Mouse (Mus musculus) frontal cortex, adult 2 months (tissue): ENCODE data around the gene Frmd4a. TPM values are rescaled to one million over a fixed set of nuclear protein-coding genes. Genes with fewer than 3 reads are reported as not detected.
"Not testable (repeated sequence)": the region's sequence is repeated elsewhere in the genome, so short reads cannot be mapped to it uniquely, and the experiment has no call there.

Experiments
- DNase-seq, 2 experiments: peaks; one replicate each; pipeline ENCODE4 v3.0.0; 2022; ENCODE audit warnings: low spot score in 1 of 2; ENCODE audit errors: extremely low spot score in 1 of 2
- polyA plus RNA-seq: library from polyadenylated mRNA; depleted of rRNA; stranded (reverse); fragments of >200 nt; gene quantifications from 2 replicates; pipeline ENCODE4 v1.2.3, GENCODE M21; 2012

Gene Frmd4a
- polyA plus RNA-seq, 1 experiment = 39.5 TPM

DNA sequence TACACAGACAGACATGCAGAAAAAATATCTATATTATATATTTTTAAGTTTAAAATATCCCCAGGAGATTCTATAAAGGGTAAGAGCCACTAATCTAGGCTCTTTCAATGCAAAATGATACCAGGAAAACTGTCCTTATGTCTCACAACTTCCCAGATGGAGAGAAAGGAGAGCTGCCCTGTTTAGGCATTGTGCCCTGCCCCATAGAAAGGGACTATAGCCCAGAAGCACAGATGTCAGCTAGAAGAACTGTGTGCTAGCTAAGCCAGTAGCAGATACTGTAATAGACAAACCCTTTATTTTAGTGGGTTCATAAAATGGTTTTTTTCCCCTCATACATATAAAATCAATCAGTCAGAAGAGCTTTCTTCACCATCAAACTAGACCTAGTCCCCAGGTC is 175.7 kb downstream of the Frmd4a start:
- DNase-seq = no peak

DNA sequence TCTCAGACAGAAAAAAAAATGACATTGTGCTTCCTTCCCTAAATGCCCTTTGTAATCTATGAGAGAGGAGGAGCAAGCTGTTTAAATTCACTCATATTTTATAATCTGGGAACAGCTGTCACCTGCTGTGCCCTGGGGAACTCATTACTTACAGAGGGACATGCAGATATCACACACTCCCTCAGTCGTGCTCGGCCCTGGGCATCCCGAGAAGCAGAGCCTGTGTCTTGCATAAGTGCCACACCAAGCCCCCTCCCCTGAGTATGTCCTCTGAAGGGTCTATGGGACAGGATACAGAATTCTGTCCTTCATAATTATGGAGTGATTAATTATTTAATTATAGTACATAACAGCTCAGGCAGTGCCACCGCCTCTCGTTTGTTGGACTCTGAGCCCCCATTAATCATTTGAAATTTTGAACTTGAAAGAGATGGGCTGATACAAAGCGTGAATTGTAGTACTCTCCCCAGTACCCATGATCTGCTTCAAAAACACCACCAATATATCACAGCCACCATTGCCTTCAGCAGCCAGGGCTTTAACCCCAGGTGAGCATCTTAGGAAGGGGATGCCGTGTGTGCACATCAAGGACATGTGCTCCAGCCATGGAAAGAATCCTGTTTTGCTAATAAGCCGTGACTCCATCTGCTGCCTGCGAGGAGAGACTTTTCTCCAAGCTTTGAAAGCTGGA is 177.0 kb downstream of the Frmd4a start:
- DNase-seq = no peak

DNA sequence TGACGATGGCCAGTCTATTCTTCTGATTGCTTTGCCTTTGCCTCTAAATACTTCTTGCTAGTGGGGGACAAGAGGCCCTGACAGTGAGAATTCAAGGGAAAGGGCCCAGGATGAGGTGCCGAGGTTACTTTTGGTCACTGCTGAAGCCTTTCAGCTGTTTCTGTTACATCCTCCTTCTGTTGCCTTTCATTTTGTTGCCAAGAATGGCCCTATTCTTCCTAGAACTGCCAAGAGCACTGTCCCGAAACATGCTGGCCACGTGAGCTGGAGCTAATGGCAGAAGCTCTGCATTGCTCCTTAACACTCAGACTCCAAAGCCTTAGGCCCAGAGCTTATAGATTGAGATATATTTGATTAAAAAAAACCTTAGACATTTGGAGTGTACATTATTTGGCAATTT is 178.5 kb downstream of the Frmd4a start:
- DNase-seq = no peak

DNA sequence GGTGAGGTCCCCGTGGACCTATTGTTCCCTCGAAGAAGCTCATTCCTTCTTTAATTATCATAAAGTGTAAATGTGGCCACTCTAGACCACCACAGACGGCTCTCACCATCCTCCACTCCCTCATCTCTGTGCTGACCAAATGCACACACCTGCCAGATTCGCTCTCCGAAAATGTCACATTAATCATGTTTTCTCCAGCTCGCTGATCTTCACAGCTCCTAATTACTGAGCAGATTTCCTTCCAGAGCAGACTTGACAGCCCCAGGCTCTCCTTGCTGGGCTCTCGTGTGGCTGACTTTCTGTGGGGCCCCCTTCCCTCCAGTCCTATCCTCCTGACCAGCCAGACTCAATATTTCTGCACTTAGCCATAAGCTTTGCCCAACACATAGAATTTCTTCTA is 191.7 kb downstream of the Frmd4a start:
- DNase-seq = no peak

DNA sequence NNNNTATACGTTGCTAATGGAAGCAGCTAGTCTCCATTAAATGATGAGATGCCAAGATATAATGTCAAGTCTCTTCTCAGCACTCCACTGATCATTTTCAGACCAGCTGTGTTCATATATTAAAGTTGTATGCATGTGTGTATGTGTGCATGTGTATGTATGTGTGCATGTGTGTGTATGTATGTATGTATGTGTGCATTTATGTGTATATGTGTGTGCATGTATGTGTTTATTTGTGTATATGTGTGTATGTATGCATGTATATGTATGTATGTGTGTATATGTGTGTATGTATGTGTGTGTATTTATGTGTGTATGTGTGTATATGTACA is 204.9 kb downstream of the Frmd4a start:
- DNase-seq = no peak

DNA sequence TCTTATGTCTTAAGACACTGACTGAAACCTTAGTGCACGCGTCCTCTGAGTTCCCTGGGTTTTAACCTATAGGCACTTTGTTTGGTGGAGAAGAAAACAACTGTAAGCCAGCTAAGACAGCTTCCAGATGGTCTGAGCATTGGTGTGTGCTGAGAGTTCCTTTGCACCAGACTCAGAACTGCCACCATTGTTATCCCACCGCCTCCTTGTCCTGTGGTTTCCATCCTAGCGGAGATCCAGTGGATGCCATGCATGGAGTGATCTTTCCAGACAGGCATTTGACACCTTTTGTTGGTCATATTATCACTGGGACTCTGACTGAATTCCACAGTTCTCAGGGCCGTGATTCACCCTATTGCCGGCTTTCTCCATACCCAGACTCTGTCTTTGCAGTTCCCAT is 205.8 kb downstream of the Frmd4a start:
- no peak for DNase-seq

DNA sequence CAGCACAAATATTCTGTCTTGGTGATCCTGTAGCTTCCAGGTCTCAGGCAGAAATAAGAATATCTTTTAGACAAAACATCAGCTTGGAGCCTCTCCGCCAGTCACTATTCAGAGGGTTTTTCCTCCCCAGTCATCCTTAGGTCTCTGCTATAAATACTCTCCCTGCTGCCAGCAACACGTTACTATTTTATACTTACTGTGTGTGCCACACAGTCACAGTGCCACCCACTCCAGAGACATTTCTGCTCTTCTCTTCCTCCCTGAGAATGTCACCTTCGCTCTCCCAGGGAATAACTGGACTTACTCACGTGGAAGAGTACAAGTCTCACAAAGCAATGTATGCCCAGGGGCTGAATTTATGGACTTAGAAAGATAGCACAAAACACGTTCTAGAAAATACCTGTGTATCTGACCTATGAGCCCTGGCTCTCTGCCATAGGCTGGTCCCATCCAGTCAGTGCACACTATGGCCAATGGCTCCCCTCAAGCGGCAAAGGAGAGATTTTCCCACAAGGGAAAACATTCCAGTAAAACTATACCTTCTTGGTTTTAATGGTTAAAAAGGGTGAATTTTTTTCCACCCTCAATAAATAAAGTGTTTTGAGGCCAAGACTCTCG is 209.5 kb downstream of the Frmd4a start:
- DNase-seq = peak in 1 of 2 experiments; percentile 54

DNA sequence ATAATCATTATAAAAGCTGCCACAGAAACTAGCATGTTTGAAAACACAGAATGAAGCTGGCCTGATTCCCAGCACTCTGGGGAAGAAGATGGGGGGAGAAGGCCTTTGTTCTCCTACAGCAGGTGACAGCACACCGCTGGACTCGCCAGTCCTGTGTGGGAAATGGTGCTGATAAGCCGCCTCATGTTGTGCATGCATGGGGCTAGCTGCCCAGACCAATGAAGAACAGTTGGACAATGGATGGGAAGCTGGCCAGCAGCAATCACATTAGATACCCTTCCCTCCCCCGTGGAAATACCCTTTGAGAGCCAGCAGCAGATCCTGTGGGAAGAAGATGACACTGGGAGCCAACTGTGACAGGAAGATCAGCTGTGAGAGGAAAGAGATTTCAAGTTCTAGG is 210.0 kb downstream of the Frmd4a start:
- DNase-seq = no peak

DNA sequence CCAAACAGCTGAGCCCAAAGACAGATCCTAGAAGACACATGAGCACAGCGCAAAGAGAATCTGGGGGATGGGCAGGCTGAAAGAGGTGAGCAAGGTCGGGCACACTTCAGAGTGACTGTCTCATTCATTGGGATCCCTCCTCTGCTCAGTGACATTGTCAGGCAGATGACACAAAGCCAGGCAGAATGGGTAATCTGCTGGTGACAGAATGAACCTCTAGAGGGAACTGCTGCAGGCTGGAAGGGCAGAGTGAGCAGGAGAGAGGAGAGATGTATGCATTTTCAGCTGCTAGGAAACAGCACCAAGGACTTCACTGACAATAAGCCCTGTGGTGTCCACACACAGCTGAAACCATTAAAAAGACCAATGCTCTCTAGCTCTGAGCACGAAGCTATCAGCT is 211.0 kb downstream of the Frmd4a start:
- no peak for DNase-seq

DNA sequence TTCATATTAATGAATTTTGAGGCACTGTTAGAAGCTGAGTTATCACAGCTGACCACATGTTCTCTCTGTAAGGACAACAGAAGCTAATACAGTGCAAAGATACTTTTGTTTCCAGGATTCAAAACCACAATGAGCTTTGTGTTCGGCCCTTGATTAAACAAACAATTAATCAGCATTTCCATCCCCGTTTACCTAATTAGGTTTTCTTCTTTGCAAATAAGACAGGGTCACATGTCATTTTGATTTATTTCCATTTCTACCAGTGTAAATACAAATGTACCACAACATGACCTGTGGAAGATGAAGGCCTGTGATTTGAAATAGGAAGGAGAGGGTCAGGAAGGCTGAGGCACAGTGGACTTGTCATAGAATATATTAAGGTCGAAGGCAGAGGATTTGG is 214.8 kb downstream of the Frmd4a start:
- DNase-seq = no peak

DNA sequence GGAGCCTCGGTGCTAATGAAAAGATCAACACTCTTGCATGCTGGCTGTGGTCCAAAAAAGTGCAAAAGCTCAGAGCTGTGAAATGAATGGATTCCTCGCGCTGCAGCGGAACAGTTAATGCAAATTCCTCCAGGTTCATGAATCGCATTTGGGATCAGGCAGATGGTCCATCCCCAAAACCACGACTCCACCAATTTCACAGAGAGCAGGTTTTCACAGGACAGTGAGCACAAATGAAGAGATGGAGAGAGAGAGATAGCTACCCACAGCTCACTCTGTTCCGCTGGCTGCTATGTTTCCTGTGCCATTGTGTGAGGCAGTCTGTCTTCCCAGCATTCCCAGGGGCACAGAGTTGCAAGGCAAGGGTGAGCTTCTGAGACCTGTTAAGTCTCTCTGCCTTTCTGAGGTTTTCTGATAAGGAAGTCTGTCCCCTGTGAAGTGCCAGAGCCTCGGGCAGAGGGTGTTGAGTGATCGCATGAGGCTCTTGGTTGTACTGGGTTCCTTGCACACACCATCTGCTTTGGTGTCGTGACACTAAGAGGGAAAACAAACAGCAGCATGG is 215.3 kb downstream of the Frmd4a start:
- DNase-seq = no peak

DNA sequence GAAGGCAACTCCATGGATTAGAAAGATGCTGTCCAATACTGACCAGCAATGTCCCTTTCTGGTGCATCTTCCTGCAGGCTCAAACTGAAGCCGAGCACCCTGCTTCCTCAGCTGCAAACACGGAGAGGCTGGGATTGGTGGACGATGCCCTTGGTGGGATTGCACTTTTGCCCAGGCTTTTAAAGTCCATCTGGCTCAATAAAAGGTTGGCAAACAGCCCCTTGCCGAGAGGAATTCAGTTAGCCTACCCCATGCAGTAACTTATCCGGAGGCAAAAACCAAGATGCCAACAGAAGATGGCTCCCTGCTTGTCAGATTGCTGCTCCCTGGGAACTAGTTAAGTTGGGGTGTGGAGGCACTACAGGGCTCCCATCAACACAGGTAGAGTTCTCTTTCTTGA is 220.2 kb downstream of the Frmd4a start:
- DNase-seq = no peak

DNA sequence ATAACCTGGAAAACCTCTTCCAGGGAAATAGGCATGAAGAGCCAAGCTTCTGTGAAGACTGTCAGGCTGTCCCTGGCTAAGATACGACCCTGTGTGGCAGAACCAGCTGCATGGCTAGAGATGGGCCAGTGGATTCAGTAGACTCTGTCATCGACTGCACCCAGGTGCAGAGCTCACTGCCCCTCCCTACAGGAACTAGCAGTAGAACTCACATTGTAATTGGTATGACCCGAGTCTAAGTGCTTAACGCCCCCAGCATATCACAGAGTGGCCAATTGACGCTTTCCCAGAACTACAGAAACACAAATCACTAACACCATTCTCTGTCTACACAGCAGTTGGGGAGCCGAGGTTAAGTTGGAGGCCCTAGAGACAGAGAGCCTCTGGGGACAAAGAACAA is 232.2 kb downstream of the Frmd4a start:
- DNase-seq = no peak

DNA sequence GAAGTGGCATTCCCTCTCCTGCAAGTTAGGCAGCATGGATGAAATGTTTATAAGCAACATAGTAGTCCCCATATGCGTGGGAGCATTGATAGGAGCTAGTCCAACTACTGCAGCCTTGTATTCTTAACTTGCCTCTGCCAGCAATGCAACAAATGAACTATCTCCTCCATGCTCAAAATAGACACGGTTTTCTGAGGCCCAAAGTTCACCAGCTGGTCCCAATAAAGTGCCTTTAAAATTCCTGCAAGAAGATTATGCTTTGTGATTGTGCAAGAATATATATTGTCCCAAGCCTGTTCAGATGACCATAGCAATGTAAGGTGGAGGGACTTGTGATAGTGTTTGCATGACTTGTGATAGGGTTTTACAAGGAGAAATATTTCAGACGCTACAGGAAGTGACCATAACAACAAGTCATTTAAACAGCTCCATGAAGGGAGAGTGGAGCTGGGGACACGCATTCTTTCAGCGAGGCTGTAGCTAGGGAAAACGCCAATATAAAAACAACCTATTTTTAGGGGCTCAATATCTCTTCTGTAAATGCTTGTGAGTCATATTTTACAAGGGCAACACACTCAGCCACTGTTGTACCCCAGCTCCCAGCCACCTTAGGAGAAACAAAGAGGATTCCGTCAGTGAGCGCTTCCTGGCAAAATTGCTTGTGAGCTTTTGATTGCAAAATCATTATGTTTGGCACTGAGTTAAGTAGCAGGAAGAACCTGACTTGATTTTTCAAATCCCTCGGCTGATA is 235.2 kb downstream of the Frmd4a start:
- no peak for DNase-seq

DNA sequence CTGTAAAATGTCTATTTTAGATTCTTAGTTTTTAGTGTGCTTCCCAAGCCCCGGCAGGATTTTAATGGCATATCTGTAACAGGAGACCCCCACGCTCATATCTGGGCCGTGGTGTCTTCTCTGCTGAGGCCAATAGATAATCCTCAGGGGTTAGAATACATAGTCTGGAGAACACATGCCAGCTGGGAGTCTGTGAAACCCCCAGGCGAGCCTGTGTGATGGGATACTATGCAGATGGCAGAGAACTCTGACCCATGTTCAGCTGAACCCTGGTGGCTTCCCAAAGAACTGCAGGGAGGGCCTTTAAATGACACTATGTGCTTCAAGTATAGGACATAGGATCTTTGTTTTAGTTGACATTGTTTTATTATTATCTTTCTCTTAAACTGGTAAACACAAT is 235.8 kb downstream of the Frmd4a start:
- no peak for DNase-seq

DNA sequence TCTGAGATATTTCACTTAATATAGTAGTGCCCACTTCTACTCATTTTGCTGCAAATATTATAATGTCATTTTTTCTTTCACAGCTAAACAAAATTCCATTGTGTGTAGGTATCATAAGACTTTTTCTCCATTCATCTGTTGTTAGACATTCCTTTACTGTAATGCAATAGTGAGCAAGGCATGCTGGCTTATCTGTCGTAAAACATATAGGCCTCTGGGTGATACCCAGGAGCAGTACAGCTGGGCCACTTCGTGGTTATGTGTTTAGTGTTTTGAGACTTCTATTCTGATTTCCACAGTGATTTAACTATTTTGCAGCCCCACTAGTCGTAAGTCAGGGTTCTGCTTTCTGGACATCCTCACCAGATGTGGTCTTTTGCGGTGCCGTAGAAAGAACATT is 236.6 kb downstream of the Frmd4a start:
- no peak for DNase-seq

DNA sequence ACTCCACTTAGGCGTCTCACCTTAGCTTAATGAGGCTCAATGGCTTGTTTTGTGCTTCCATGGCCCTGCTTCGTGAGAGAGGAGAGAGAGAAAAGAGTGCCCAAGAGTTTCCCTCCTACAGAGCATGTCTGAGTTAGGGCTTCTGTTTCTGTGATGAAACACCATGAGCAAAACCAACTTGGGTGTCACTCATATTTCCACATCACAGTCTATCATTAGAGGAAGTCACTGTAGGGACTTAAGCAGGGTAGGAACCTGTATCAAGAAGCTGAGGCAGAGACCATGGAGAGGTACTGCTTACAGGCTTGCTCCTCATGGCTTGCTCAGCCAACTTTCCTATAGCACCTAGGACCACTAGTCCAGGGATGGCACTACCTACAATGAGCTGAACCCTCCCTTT is 238.7 kb downstream of the Frmd4a start:
- no peak for DNase-seq

DNA sequence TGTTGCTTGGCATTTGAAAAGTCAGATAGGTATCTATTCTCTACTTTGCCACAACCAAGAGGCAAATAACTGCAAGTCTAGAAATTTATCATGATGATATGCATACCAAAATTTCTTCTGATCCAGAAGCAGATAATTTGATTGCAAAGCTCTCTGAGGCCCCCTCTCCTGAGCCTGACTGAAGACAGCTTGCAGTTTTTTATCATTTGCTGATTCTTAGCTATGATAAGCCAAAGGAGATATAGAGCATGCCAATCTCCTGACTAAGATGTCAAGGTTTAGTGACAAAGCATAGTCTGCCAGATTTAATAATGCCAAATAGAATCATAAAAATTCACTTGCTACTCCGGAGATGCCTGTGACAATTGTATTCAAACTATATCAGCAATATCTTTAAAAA is 240.1 kb downstream of the Frmd4a start:
- no peak for DNase-seq

DNA sequence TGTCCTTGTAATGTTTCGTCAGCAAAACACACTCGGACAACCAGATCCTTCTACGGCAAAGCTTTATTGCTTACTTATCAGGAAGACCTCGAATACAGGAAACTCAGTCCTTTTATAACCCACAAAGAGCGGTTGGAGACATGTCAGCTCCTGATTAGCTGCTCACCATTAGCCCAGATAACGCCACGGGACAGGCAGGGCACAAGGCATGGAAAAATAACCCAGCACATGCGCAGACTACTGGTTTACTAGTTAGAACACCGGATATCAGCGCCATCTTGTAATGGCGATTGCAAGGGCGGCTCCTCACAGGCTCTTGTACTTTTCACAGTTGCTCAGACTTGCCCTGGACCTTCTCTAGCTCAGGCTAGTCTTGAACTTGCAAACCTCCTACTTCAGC is 241.3 kb downstream of the Frmd4a start:
- DNase-seq = not testable (repeated sequence)

DNA sequence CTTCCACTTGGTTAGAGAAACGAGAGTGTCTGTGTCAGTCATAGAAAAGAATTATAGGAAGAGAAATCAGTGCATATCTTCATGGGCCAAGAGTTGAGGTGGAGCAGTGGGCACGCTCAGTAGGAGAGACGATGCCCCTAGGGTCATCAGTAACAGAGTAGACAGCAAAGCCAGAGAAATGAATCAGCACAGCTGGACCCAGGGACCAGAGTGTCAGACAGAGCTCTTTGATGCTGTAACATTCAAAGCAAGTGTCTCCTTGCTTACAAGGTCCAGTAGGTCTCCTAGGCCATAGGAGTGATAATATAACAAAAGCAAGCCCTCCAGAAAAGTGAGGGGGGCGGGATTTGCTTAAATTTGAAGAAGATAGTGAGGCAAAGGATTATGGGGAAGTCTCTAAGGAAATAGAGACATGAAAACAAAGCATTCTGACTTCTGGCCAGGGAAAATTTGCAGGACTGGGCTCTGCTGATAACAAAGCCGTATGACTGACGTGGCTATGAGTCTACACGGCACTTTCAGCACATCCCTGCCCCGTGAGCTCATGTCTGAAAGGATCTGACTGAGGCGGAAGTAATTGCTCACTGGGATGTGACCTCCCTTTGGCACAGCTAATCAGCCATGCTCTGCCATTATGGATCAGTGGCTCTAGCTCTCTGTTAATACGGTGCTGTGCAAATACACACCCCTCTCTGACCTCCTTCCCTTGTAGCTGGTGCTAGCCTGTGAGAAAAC is 243.0 kb downstream of the Frmd4a start:
- no peak for DNase-seq

DNA sequence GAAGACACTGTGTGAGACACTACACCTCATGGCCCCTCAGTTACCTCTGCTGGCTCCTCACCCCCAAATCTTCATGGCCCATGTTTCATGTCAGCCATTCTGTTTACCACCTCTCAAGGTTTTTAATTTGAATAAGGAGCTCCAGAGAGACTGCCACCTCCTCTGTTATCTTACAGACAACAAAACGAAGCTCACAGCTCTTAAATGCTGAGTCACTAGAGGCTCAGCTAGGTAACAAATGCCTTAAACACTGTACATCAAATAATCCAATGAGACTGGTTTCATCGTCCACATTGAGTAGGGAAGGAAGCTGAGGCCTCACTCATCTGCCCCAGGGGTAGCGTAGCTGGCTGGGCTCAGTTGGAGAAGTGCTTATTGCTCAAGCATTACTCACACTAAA is 245.2 kb downstream of the Frmd4a start:
- no peak for DNase-seq
